Mouse (Mus musculus) MEL (cell line): ENCODE measurements around the gene Dyx1c1.

ENCODE experiments used
- CTCF ChIP-seq, 3 experiments: IDR thresholded peaks in 2 of 3; conservative IDR thresholded peaks in 1 of 3; 2 replicates each; pipeline ENCODE4 v1.5.1; 2011 to 2012; ENCODE audit warnings: low read length in 3 of 3, low read depth in 2 of 3, mild to moderate bottlenecking in 2 of 3, improper control_type of control experiment in 1 of 3, inconsistent platforms in 1 of 3, mixed read lengths in 1 of 3, moderate library complexity in 1 of 3; ENCODE audit not compliant: control insufficient read depth in 1 of 3, insufficient read depth in 1 of 3, poor library complexity in 1 of 3, severe bottlenecking in 1 of 3
- E2F4 ChIP-seq: IDR thresholded peaks from 2 replicates; pipeline ENCODE4 v1.6.1; 2011; ENCODE audit warnings: low read depth, low read length, improper control_type of control experiment, borderline replicate concordance
- EP300 ChIP-seq, 2 experiments: IDR thresholded peaks; 2 replicates each; pipeline ENCODE4 v1.6.1; 2011; ENCODE audit warnings: improper control_type of control experiment in 2 of 2, low read length in 2 of 2, low read depth in 1 of 2, mild to moderate bottlenecking in 1 of 2
- GATA1 ChIP-seq: IDR thresholded peaks from 2 replicates; pipeline ENCODE4 v1.6.1; 2011; ENCODE audit warnings: low read depth, low read length, improper control_type of control experiment
- MAX ChIP-seq: IDR thresholded peaks from 2 replicates; pipeline ENCODE4 v1.6.1; 2011; ENCODE audit warnings: low read length, improper control_type of control experiment
- POLR2A ChIP-seq, 2 experiments: IDR thresholded peaks; 2 replicates each; pipeline ENCODE4 v1.6.1; 2011 to 2012; ENCODE audit warnings: low read length in 2 of 2, mild to moderate bottlenecking in 2 of 2, control low read depth in 1 of 2, improper control_type of control experiment in 1 of 2, low read depth in 1 of 2, moderate library complexity in 1 of 2; ENCODE audit not compliant: control insufficient read depth in 1 of 2, insufficient read depth in 1 of 2, poor library complexity in 1 of 2
- POLR2AphosphoS2 ChIP-seq: IDR thresholded peaks from 2 replicates; pipeline ENCODE4 v1.6.1; 2011; ENCODE audit warnings: low read length, improper control_type of control experiment
- TCF12 ChIP-seq: IDR thresholded peaks from 2 replicates; pipeline ENCODE4 v1.6.1; 2014; ENCODE audit warnings: low read depth, mild to moderate bottlenecking, inconsistent platforms, low read length, improper control_type of control experiment, moderate library complexity

DNA sequence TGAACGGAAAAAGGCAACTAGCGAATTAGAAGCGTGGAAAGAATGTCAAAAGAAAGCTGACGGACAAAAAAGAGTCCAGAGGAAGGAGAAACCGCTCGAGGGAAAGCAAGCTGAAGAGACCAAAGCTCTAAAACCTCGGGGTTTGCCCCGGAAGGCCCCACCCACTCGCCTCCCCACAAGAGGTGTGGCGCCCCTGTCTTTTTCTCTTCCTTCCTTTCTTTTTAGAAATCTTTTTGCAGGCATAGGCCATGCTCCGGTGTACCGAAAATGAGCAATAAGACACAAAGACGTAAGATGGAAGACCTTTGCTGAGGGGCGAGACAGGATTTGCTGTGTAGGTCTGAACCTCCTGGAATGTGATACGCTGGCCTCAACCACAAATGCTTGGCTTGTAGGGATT lies 3.4 kb downstream of the Dyx1c1 start:
- TF ChIP-seq EP300 (IDR thresholded peaks at IDR 0.05; ENCODE audit: low read depth in 1 of 2, low read length in 2 of 2) (no peak), POLR2A (IDR thresholded peaks at IDR 0.05; ENCODE audit: control insufficient read depth in 1 of 2, insufficient read depth in 1 of 2, low read depth in 1 of 2, low read length in 2 of 2, poor library complexity in 1 of 2) (peak in 1 of 2 experiments; percentile 61; a peak in 2 of 4 replicates), MAX (no peak), POLR2AphosphoS2 (no peak), TCF12 (0 out of 2 replicates have a peak, but pooled peaks have one; percentile 36), GATA1 (no peak), E2F4 (no peak), CTCF (IDR thresholded peaks at IDR 0.05 in 2 of 3, conservative IDR thresholded peaks at IDR 0.05 in 1 of 3; ENCODE audit: control insufficient read depth in 1 of 3, insufficient read depth in 1 of 3, low read depth in 2 of 3, low read length in 3 of 3, poor library complexity in 1 of 3, severe bottlenecking in 1 of 3) (no peak)
